Mouse (Mus musculus): ENCODE measurements around the gene Bloc1s5. TPM values are rescaled to one million over a fixed set of nuclear protein-coding genes. Genes with fewer than 3 reads are reported as not detected.
"Not testable (repeated sequence)": the region's sequence is repeated elsewhere in the genome, so short reads cannot be mapped to it uniquely, and the experiment has no call there.

The Bloc1s5 gene
- polyA plus RNA-seq (2021): 13.2 TPM

DNA sequence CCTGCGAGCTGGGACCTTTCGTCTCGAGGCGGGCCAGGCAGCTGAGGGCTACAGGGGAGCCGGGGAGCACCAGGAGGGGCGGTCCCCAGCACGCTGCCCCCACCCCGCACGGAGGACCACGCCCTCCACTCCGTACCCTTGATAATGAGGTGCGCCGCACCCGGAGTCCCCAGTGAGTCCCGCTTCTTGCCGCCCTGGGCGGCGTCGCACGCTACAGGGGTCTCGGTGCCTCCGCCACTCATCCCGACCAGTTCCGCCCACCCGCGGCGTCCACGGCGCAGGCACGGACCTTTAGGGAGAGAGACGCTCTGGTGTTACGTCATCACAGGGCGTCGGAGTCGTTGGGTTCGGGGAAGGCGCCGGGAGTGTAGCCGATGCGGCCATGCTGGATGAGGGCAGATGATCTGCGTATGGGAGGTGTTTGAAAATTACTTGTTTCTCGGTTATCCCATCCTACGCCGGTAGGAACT is at the start of gene Bloc1s5:
TSS of gene Bloc1s5 (minus strand) at position 310 of the 470 bp plus-strand sequence.
- CTCF ChIA-PET: no interaction called here
- TF ChIP-seq CTCF (IDR thresholded peaks at IDR 0.05): no peak
- DNase-seq (ENCODE audit: low read depth, low spot score) (peak; percentile 67), ATAC-seq (peak; percentile 86)
- in situ Hi-C loops (cut with MboI; ENCODE audit: low pct_unique_long_range_greater_than_20kb): no loop called here
- no peaks in the 10 kb centered on the region for H3K27me3 ChIP-seq
- POLR2A ChIA-PET: interaction anchor here (0.9 kb wide), 1 partner anchor 23 kb away, joined by 3 read pairs; no protein-coding TSS in a partner anchor

DNA sequence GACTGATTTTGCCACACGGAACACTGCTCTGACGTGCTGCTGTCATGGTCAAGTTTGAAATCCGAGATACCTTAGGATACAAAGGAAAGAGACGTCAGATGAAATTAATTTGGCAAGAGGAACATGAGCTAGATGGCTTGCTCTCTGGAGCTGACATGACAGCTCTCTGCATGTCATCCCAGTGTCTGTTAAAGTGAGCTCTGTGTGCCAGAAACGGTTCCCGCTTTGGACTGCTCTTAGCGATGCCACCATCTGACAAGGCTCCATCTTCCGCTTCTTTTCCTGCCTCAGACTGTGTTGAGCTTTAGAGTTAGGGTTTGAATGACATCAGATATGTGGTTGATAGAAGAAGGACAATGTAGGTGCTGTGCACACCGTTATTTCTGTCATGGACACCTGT is 37.4 kb upstream of the Bloc1s5 start:
- in situ Hi-C loops (cut with MboI; ENCODE audit: low pct_unique_long_range_greater_than_20kb): no loop called here
- TF ChIP-seq CTCF (IDR thresholded peaks at IDR 0.05): no peak
- DNase-seq (ENCODE audit: low read depth, low spot score): no peak
- POLR2A ChIA-PET: no interaction called here
- CTCF ChIA-PET: no interaction called here
- ATAC-seq: no peak
- H3K27me3 ChIP-seq: peaks cover 28% of the 10 kb centered on the region

DNA sequence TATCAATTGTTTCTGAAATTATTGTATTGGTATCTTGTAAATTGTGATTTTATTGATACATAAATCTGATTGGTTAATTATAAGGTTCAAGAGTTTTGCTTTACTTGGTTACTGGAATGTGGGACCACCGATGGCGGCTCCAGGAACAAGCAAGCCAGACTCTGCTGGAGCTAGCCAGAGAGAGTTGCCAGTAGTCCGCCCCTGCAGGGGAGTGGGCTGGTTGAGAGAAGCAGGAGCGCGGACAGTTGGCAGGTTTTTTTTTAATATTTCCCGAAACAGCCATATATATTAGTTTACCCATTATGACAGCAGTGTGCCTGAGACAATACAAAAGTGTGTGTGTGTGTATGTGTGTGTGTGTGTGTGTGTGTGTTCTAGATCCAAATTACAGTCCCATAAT is 36.5 kb upstream of the Bloc1s5 start:
- H3K27me3 ChIP-seq: peaks cover 28% of the 10 kb centered on the region
- CTCF ChIA-PET; DNase-seq (ENCODE audit: low read depth, low spot score); ATAC-seq; POLR2A ChIA-PET; in situ Hi-C loops (cut with MboI; ENCODE audit: low pct_unique_long_range_greater_than_20kb): not testable (repeated sequence)

DNA sequence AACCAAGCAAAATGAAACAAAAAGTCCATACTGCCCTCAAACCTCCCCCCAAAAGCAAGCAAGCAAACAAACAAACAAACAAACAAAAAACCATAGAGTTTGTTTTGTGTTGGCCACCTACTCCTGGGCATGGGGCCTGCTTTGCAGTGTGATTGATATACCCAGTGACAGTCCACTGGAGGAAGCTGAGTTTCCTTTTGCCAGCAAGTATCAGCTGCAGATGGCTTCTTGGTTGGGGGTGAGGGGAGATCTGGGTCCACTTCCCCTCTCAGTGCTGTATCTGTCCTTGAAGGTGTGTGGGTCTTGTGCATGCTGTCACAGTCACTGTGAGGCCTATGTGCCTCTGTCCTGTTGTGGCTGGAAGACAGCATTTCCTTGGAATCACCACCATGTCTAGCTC is 35.1 kb upstream of the Bloc1s5 start:
- ChIA-PET POLR2A (no interaction called here), CTCF (no interaction called here)
- peaks cover 21% of the 10 kb centered on the region for H3K27me3 ChIP-seq
- no peak for DNase-seq (ENCODE audit: low read depth, low spot score)
- no peak for ATAC-seq
- no peak for TF ChIP-seq CTCF (IDR thresholded peaks at IDR 0.05)
- in situ Hi-C loops (cut with MboI; ENCODE audit: low pct_unique_long_range_greater_than_20kb): no loop called here

DNA sequence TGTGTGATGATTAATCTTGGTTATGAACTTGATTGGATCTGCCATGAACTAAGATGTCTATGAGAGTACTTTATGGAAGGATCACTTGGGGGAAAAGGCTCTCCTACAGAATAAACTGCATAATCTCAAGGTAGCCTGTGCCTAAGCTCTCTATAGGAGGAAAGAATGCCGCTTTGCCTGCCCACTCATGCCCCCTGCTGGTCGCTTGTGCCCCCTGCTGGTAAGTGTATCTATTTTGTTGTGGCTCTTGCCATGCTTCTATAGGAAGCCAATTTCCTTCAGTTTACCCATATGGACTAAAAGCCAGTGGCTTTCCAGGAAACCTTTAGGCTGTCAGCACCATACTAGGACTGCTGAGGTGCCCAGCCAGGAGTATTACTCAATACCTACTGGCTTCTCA is 33.6 kb upstream of the Bloc1s5 start:
- POLR2A ChIA-PET: no interaction called here
- peak; percentile 65 for TF ChIP-seq CTCF (IDR thresholded peaks at IDR 0.05)
- DNase-seq (ENCODE audit: low read depth, low spot score) (no peak), ATAC-seq (no peak)
- in situ Hi-C loops (cut with MboI; ENCODE audit: low pct_unique_long_range_greater_than_20kb): no loop called here
- CTCF ChIA-PET: no interaction called here
- H3K27me3 ChIP-seq: peaks cover 20% of the 10 kb centered on the region

DNA sequence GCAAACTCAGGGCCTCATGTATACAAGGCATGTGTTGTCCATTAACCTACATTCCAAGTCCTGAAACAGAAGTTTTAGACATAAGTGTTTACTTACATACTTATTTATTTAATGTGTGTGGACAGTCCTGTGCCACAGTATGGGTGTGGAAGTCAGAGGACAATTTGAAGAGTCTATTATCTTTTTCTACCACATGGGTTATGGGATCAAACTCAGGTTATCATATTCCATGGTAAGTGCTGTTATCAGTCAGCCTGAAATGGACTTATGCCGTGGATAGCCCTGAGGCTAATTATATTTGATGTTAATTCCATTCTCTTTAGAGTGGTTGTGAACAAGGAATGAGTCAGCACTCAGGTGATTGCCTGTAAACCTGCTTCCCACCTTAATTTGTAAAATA is 29.8 kb upstream of the Bloc1s5 start:
- in situ Hi-C loops (cut with MboI; ENCODE audit: low pct_unique_long_range_greater_than_20kb): no loop called here
- no peak for DNase-seq (ENCODE audit: low read depth, low spot score)
- H3K27me3 ChIP-seq: peaks cover 3% of the 10 kb centered on the region
- ChIA-PET POLR2A (no interaction called here), CTCF (no interaction called here)
- no peak for TF ChIP-seq CTCF (IDR thresholded peaks at IDR 0.05)
- no peak for ATAC-seq

DNA sequence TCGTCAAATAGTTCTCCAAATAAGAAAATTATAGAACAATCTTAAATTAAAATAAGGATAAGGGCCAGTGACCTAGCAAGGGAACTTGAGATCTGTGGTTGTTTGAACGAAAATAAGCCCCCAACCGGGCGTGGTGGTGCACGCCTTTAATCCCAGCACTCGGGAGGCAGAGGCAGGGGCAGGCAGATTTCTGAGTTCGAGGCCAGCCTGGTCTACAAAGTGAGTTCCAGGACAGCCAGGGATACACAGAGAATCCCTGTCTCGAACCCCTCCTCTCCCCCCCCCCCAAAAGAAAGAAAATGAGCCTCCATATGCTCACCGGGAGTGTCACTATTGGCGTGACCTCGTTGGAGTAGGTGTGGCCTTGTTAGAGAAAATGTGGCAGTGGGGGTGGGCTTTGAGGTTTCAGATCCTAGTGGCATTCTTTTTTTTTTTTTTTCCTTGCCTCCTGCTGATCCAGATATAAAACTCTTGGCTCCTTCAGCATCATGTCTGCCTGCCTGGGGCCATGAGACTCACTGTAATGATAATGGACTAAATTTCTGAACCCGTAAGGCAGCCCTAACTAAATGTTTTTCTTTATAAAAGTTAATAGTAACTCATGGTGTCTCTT is 24.7 kb upstream of the Bloc1s5 start:
- ChIA-PET POLR2A (no interaction called here), CTCF (no interaction called here)
- DNase-seq (ENCODE audit: low read depth, low spot score) (no peak), ATAC-seq (no peak)
- no peak for TF ChIP-seq CTCF (IDR thresholded peaks at IDR 0.05)
- in situ Hi-C loops (cut with MboI; ENCODE audit: low pct_unique_long_range_greater_than_20kb): no loop called here
- H3K27me3 ChIP-seq: peaks cover 2% of the 10 kb centered on the region

DNA sequence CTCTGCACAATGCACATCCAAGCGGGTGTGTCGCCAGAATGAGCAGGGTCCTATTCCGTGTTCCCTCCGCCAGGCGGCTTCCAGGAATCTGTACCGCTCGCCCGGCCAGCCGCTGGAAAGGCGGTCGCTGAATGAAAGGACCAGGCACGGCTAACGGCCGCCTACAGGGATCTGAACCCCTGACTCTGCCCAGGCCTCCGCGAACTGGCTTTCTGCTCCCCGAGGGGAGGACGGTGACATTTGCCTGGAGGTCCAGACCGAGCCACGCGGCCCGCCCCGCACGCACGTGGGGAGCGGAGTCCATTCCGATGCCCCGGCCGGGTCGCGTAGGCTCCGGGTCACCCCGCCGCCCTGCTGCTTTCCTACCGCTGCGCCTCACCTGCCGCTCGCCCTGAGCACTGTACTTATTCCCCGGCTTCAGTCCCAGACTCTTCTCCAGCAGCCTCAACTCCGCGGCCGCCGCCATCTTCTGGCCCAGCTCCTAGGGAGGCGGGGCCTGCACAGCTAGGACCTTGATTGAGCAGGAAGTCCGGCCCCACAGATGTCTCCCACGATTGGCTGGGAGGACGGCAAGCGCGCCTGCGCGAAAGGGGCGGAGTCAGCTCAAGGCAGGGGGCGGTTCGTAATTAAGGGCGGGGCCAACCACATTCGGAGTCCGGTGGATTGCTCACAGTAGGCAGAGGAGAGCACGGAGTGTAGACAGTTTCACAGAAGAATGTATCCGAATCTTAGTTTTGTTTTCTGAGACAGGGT is 23.8 kb upstream of the Bloc1s5 start, which contains the start of gene Eef1e1:
TSS of gene Eef1e1 (minus strand) at position 531 of the 753 bp plus-strand sequence.
- CTCF ChIA-PET: no interaction called here
- DNase-seq (ENCODE audit: low read depth, low spot score): peak; percentile 53
- peak; percentile 81 for TF ChIP-seq CTCF (IDR thresholded peaks at IDR 0.05)
- in situ Hi-C loops (cut with MboI; ENCODE audit: low pct_unique_long_range_greater_than_20kb): no loop called here
- no peaks in the 10 kb centered on the region for H3K27me3 ChIP-seq
- ATAC-seq: peak; percentile 98
- POLR2A ChIA-PET: no interaction called here

DNA sequence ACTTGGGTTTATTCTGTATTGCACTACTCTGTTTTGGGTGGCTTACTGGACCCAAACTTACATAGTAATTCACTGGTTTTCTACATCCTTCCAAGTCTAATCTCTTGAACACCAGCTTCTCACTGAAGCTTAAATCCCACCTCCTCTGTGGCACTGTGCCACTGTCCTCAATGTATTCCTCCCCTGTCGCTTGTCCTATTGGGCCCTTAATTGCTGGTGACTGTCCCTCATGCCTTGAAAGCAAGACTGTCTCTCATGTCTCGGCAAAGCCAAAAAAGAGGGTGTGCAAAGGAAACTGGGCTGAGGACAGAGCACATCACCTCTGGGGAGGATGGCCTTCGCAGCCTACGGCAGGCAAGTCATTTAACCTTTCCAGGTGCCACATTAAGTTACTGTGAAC is 23.0 kb upstream of the Bloc1s5 start:
- no peaks in the 10 kb centered on the region for H3K27me3 ChIP-seq
- ChIA-PET POLR2A (interaction anchor here (0.9 kb wide), 1 partner anchor 23 kb away, joined by 3 read pairs; the partner anchor contains the start of gene Bloc1s5), CTCF (no interaction called here)
- no peak for ATAC-seq
- in situ Hi-C loops (cut with MboI; ENCODE audit: low pct_unique_long_range_greater_than_20kb): no loop called here
- no peak for DNase-seq (ENCODE audit: low read depth, low spot score)
- no peak for TF ChIP-seq CTCF (IDR thresholded peaks at IDR 0.05)

DNA sequence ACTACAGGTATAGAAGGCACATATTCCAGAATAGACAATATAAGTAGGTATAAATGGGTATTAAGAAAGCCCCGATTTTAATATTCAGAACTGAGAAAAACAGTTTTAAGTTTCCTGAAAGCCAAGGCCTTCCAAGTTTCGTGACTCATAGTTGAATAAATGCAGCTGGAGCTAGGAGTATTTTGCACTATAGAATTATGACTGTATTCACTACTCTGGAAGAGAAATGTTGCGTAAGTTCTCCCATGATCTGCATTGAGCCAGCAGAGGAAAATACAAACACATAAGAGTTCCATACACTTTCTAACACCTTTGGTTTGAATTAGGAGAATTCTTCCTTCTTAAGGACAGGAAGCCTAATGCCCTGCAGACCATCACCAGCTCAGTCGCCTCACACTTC is 15.4 kb upstream of the Bloc1s5 start:
- ChIA-PET POLR2A (no interaction called here), CTCF (no interaction called here)
- TF ChIP-seq CTCF (IDR thresholded peaks at IDR 0.05): no peak
- ATAC-seq (no peak), DNase-seq (ENCODE audit: low read depth, low spot score) (no peak)
- in situ Hi-C loops (cut with MboI; ENCODE audit: low pct_unique_long_range_greater_than_20kb): no loop called here
- no peaks in the 10 kb centered on the region for H3K27me3 ChIP-seq

DNA sequence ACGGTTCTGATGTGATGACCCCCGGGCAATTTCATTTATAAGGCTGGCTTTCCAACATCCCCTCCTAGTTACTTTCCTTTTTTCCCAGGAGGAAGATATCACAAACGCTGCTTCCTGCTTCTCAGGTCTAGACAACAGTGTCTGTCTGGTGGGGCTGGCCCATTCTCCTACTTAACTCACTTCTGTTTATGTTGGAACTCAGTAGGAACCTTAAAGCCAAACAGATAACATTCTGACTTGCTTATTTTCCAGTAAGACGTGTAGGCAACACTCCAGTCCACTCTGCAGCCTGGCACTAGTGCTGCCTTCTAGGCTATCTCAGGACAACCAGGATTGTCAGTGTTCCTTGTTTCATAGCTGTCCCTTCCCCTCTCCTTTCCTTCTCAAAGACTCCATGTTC is 14.2 kb upstream of the Bloc1s5 start:
- no peak for TF ChIP-seq CTCF (IDR thresholded peaks at IDR 0.05)
- POLR2A ChIA-PET: interaction anchor here (0.7 kb wide), 1 partner anchor 33 kb away, joined by 4 read pairs; no protein-coding TSS in a partner anchor
- H3K27me3 ChIP-seq: no peaks in the 10 kb centered on the region
- no peak for ATAC-seq
- DNase-seq (ENCODE audit: low read depth, low spot score): no peak
- CTCF ChIA-PET: no interaction called here
- in situ Hi-C loops (cut with MboI; ENCODE audit: low pct_unique_long_range_greater_than_20kb): no loop called here
